Comparison of ENCODE assay signal across 27 mouse cellular contexts in the genomic region with DNA sequence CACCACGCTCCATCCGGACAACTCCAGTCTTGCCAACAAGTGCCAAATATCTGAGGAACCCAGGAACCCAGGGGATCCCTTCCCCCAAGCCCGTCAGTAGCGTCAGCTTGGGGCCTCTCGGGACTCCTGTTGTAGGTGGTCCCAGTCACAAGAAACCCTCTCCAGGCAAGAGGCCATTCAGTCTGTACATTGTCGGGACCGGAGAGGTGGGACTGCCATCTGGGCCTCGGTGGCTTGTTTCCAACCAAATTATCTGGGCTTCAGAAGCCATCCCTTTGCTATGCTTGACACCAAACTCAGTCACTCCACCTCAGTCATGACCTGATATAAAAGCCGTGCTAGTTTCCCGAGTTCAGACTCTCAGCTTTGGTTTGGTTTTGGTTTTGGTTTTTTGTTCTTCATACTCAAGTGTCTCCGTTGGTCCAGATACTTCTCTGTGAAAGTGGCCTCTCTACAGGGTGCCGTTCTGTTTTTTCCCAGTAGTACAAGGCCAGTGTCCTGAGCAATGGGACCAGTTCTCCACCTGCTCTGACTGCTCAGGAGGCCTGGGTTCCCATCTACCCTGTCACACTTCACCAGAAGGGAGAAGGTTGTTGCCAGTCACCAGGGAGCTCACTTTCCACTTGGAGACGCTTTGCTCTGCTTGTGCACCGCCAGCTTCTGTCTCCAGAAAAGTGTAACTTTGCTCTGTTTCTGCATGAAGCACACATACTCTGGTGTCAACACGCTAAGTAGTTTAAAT. TPM values are rescaled to one million over a fixed set of nuclear protein-coding genes. Genes with fewer than 3 reads are reported as not detected.
DNase-seq lines count a peak whose midpoint lies in the region; ATAC-seq and TF ChIP-seq lines count a peak whose summit lies in the region.
"Had no signal": no experiment of that assay in that cellular context is flagged by ENCODE, and none has a peak within 500 bp of the region (broad histone marks: within the 10 kb centered on the region; RNA-seq: fewer than 3 reads in every experiment).

No protein-coding gene starts in this region.

- no peak for TF ChIP-seq POLR2A in lung, adult 2 months (IDR thresholded peaks at IDR 0.05; ENCODE audit: borderline replicate concordance, extremely low read depth, low read depth, low read length)

- no peak overlapping the region for H3K4me3 ChIP-seq in midbrain, postnatal 0 days (ENCODE audit: low read depth, low read length)
- H3K4me3 ChIP-seq in midbrain, embryonic 13.5 days (replicated peaks) = no peak overlapping the region
- H3K4me3 ChIP-seq in lung, adult 2 months (replicated peaks; ENCODE audit: extremely low read depth, low read depth, low read length) = no peak overlapping the region
- H3K4me3 ChIP-seq: forebrain, embryonic 10.5 days; heart, embryonic 13.5 days; hindbrain, embryonic 10.5 days; liver, embryonic 13.5 days; midbrain, embryonic 15.5 days had no signal

- H3K27ac ChIP-seq in midbrain, postnatal 0 days (ENCODE audit: low read depth, low read length) = no peak overlapping the region
- H3K27ac ChIP-seq in midbrain, embryonic 13.5 days = no peak overlapping the region
- H3K27ac ChIP-seq: forebrain, embryonic 10.5 days; heart, embryonic 13.5 days; hindbrain, embryonic 10.5 days; kidney, postnatal 0 days; liver, embryonic 13.5 days; midbrain, embryonic 15.5 days had no signal

- H3K36me3 ChIP-seq in midbrain, postnatal 0 days (ENCODE audit: insufficient read depth, low read length) = peaks cover 8% of the 10 kb centered on the region; the same call in 1 of the 2 replicates
- H3K36me3 ChIP-seq in midbrain, embryonic 13.5 days = peaks cover 42% of the 10 kb centered on the region

- H3K4me2 ChIP-seq in midbrain, postnatal 0 days (ENCODE audit: low read depth, low read length, poor library complexity, severe bottlenecking) = no peak overlapping the region
- no peak overlapping the region for H3K4me2 ChIP-seq in midbrain, embryonic 13.5 days (replicated peaks)
- H3K4me2 ChIP-seq: heart, embryonic 13.5 days; liver, embryonic 13.5 days; lung, embryonic 14.5 days; midbrain, embryonic 15.5 days had no signal

- no peaks in the 10 kb centered on the region for H3K4me1 ChIP-seq in midbrain, postnatal 0 days (ENCODE audit: insufficient read depth, low read length)
- H3K4me1 ChIP-seq in midbrain, embryonic 13.5 days (replicated peaks) = peaks cover 14% of the 10 kb centered on the region
- H3K4me1 ChIP-seq in lung, adult 2 months (ENCODE audit: control insufficient read depth, insufficient read depth, low read length) = peaks cover 3% of the 10 kb centered on the region; the same call in 1 of the 2 replicates
- H3K4me1 ChIP-seq: liver, embryonic 13.5 days had no signal

- TF ChIP-seq CTCF in midbrain, postnatal 0 days (IDR thresholded peaks at IDR 0.05) = no peak
- no peak for TF ChIP-seq CTCF in lung, adult 2 months (IDR thresholded peaks at IDR 0.05; ENCODE audit: insufficient read depth, low read length)

- 88% methylated on average over 15 of the region's 15 CpGs for WGBS in midbrain, postnatal 0 days
- WGBS in midbrain, embryonic 13.5 days = 91% methylated on average over 15 of the region's 15 CpGs
- 90% methylated on average over 15 of the region's 15 CpGs for WGBS in lung, adult 2 months

- H3K9me3 ChIP-seq in midbrain, postnatal 0 days (ENCODE audit: low read length) = no peaks in the 10 kb centered on the region
- no peaks in the 10 kb centered on the region for H3K9me3 ChIP-seq in midbrain, embryonic 13.5 days
- H3K9me3 ChIP-seq: forebrain, embryonic 10.5 days; heart, embryonic 13.5 days; hindbrain, embryonic 10.5 days; liver, embryonic 13.5 days; midbrain, embryonic 15.5 days had no signal

- H3K9ac ChIP-seq in midbrain, postnatal 0 days (replicated peaks; ENCODE audit: low read length, poor library complexity, severe bottlenecking) = no peak overlapping the region
- H3K9ac ChIP-seq in midbrain, embryonic 13.5 days (replicated peaks) = no peak overlapping the region
- H3K9ac ChIP-seq: forebrain, postnatal 0 days; heart, embryonic 13.5 days; liver, embryonic 13.5 days; lung, embryonic 14.5 days; midbrain, embryonic 15.5 days had no signal

- H3K27me3 ChIP-seq in midbrain, postnatal 0 days (ENCODE audit: insufficient read depth, low read length) = no peaks in the 10 kb centered on the region
- H3K27me3 ChIP-seq in midbrain, embryonic 13.5 days = no peaks in the 10 kb centered on the region
- H3K27me3 ChIP-seq: CH12.LX; heart, embryonic 13.5 days; liver, embryonic 13.5 days; midbrain, embryonic 15.5 days had no signal

- DNase-seq in cerebellum, adult 11 months = peak; percentile 59
- DNase-seq in midbrain, postnatal 0 days (ENCODE audit: low spot score) = peak; percentile 46
- peak; percentile 74 to 84 for DNase-seq in cerebellum, postnatal 14 days
- no peak for DNase-seq in lung, adult 2 months
- no peak for DNase-seq in left cerebral cortex, adult 8-10 months (ENCODE audit: low spot score in 2 of 2)
- no peak for DNase-seq in right cerebral cortex, adult 18-20 months
- DNase-seq: adrenal gland, adult 2 months; adrenal gland, postnatal 36 days; forebrain, postnatal 0 days; heart, postnatal 10 days; kidney, adult 8-10 months; liver, embryonic 13.5 days; lung, embryonic 14.5 days; lung, postnatal 14 days; spleen, adult 18-20 months; thymus, postnatal 14 days had no signal

- no peak for ATAC-seq in cerebellum, adult (ENCODE audit: insufficient number of reproducible peaks, low FRiP score, low TSS enrichment)
- ATAC-seq in midbrain, postnatal 0 days (ENCODE audit: low FRiP score) = no peak
- no peak for ATAC-seq in midbrain, embryonic 13.5 days
- ATAC-seq: activated CD4-positive, CD25-positive, alpha-beta regulatory T cell, adult 4 months; forebrain, postnatal 0 days; hindbrain, embryonic 16.5 days; intestine, embryonic 16.5 days; midbrain, embryonic 15.5 days had no signal

RNA-seq across cellular contexts. Expression of gene Atp1b3, which starts 41.7 kb away (rescaled TPM):
- total RNA-seq in midbrain, postnatal 0 days (2014; rRNA removed) = 69.1 and 84.3 TPM in 2 replicates
- polyA plus RNA-seq in midbrain, postnatal 0 days (2015; fragmentation: Nextera tagmentation; extraction: Ambion mirVana) = 188 and 190 TPM in 2 replicates
- 168 and 178 TPM in 2 replicates for polyA plus RNA-seq in midbrain, embryonic 13.5 days (2015; fragmentation: Nextera tagmentation; extraction: Ambion mirVana)
- polyA plus RNA-seq in lung, adult 2 months (2012; rRNA removed) = 98.2 and 101 TPM in 2 replicates
- total RNA-seq in left cerebral cortex, adult 8-10 months (2022) = 100 to 1,000 TPM; 107 to 114 (median 109) TPM

Comparison
In these comparisons a context has a peak if more than half of its experiments do, and no peak if none do; other contexts are left out.
1. DNase-seq: peak in cerebellum, adult 11 months (single experiment), midbrain, postnatal 0 days (single experiment) and cerebellum, postnatal 14 days (2 of 2); none in lung, adult 2 months (single experiment), left cerebral cortex, adult 8-10 months (0 of 2) and right cerebral cortex, adult 18-20 months (single experiment).